Mouse (Mus musculus): ENCODE results near the gene Psmd3. TPM values are rescaled to one million over a fixed set of nuclear protein-coding genes. Genes with fewer than 3 reads are reported as not detected.
"Not testable (repeated sequence)": the region's sequence is repeated elsewhere in the genome, so short reads cannot be mapped to it uniquely, and the experiment has no call there.

Psmd3 gene
- polyA plus RNA-seq, 1 experiment from 2014 or later = 96.2 TPM

DNA sequence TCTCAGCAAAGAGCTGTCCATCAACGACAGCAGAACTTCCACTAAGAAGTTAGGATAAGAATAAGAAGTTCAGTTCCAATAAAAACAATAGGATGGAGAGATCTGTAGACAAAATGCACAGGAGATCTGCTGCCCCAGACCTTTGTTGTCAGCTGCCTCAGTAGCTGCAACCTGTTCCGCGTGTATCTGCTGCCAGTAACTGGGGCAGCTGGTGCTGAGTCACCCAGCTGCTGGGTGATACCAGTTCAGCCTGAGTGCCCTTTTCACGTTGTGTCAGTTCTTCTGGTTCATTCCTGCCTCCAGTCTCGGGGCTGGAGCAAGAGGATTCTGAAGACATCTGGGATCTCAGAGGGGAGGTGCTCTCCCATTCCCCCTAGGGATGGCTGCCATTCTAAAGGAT, 10.5 kb upstream of the Psmd3 start:
- Histone ChIP-seq H3K4me3 (ENCODE audit: low read depth, low read length) (no peak overlapping the region), H3K27ac (ENCODE audit: low read depth, low read length) (no peak overlapping the region), H3K9ac (ENCODE audit: low read depth, low read length) (no peak overlapping the region), H3K4me2 (replicated peaks; ENCODE audit: low read depth) (no peak overlapping the region), H3K27me3 (replicated peaks; ENCODE audit: control insufficient read depth, insufficient read depth, low read length) (0 out of 2 replicates have a peak, but pooled peaks cover 3% of the 10 kb centered on the region), H3K9me3 (ENCODE audit: control insufficient read depth) (no peaks in the 10 kb centered on the region), H3K4me1 (replicated peaks; ENCODE audit: control insufficient read depth, insufficient read depth, low read length) (no peaks in the 10 kb centered on the region), H3K36me3 (ENCODE audit: control insufficient read depth, insufficient read depth) (no peaks in the 10 kb centered on the region)
- WGBS = 49% methylated on average over 5 of the region's 5 CpGs
- ATAC-seq = no peak
- no peak for TF ChIP-seq CTCF (IDR thresholded peaks at IDR 0.05; ENCODE audit: low read depth)

DNA sequence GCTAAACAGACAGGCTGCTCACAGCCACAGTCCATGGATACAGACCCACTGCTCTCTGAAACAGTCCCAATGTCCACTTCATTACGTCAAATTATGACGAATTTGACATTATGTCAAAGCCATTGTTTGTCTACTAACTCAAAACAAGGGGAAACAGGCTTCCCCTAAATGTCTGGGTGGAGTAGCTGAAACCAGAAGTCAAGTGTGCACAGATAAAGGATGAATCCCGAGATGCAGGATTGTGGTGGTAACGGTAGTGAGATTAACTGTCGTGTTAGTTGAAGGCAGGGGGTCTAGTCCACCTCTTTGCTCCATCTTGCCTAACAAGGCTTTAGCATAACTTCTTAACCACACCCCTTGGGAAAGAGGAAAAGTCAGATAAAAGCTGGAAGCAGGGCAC, 9.9 kb upstream of the Psmd3 start:
- 69% methylated on average over 5 of the region's 5 CpGs for WGBS
- Histone ChIP-seq H3K27ac (ENCODE audit: low read depth, low read length) (no peak overlapping the region), H3K4me2 (replicated peaks; ENCODE audit: low read depth) (no peak overlapping the region), H3K4me3 (ENCODE audit: low read depth, low read length) (no peak overlapping the region), H3K9ac (ENCODE audit: low read depth, low read length) (no peak overlapping the region), H3K36me3 (ENCODE audit: control insufficient read depth, insufficient read depth) (no peaks in the 10 kb centered on the region), H3K27me3 (replicated peaks; ENCODE audit: control insufficient read depth, insufficient read depth, low read length) (0 out of 2 replicates have a peak, but pooled peaks cover 1% of the 10 kb centered on the region), H3K9me3 (ENCODE audit: control insufficient read depth) (no peaks in the 10 kb centered on the region), H3K4me1 (replicated peaks; ENCODE audit: control insufficient read depth, insufficient read depth, low read length) (no peaks in the 10 kb centered on the region)
- no peak for TF ChIP-seq CTCF (IDR thresholded peaks at IDR 0.05; ENCODE audit: low read depth)
- ATAC-seq = no peak

DNA sequence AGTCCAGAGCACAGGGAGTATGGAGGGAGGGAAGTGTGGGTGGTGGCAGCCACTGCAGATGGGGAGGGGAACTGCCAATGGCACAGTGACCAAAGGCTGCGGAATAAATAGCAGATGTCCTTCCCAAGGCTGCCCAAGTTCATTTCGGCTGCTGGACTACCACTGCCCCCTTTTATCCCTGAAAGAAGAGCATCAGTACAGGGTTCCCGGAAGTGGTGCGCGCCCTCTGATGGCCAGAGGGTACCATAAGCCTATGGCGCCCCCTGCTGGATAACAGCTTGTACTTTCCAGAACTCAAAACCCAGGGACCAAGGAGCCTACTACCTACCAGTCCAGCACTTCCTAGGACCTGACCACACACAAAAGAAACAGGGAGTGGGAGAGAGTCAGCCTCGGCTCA, 9.2 kb upstream of the Psmd3 start:
- TF ChIP-seq CTCF (IDR thresholded peaks at IDR 0.05; ENCODE audit: low read depth) = peak; percentile 76
- 4% methylated on average over 6 of the region's 7 CpGs for WGBS
- ATAC-seq = peak; percentile 39; the same call in 1 of the 2 replicates
- not testable (repeated sequence) for H3K4me2 ChIP-seq (replicated peaks; ENCODE audit: low read depth); H3K27me3 ChIP-seq (replicated peaks; ENCODE audit: control insufficient read depth, insufficient read depth, low read length); H3K9me3 ChIP-seq (ENCODE audit: control insufficient read depth); H3K27ac ChIP-seq (ENCODE audit: low read depth, low read length); H3K9ac ChIP-seq (ENCODE audit: low read depth, low read length); H3K4me3 ChIP-seq (ENCODE audit: low read depth, low read length); H3K36me3 ChIP-seq (ENCODE audit: control insufficient read depth, insufficient read depth); H3K4me1 ChIP-seq (replicated peaks; ENCODE audit: control insufficient read depth, insufficient read depth, low read length)

DNA sequence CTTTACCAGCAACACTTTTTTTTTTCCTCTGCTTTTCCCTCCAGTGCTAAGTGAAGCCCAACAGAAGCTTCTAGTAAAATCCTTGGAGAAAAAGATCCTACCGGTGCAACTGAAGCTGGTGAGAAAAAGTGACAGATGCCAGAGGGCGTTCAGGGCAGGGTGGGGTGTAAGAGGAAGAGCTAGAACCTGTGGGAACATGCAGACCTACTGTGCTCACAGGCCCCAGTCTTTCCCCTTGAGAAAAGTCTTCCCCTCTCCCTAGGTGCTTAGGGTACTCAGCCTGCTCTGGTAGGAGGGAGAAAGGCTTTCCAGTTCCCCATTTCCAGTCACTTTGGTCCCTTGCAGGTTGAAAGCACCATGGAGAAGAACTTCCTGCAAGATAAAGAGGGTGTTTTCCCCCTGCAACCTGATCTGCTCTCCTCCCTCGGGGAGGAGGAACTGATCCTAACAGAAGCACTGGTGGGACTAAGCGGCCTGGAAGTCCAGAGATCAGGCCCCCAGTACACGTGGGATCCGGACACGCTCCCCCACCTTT, 6.5 kb upstream of the Psmd3 start:
- no peaks in the 10 kb centered on the region for H3K36me3 ChIP-seq (ENCODE audit: control insufficient read depth, insufficient read depth)
- H3K4me1 ChIP-seq (replicated peaks; ENCODE audit: control insufficient read depth, insufficient read depth, low read length) = no peaks in the 10 kb centered on the region
- H3K9ac ChIP-seq (ENCODE audit: low read depth, low read length) = no peak overlapping the region
- H3K27ac ChIP-seq (ENCODE audit: low read depth, low read length) = no peak overlapping the region
- WGBS = 38% methylated on average over 7 of the region's 7 CpGs
- H3K9me3 ChIP-seq (ENCODE audit: control insufficient read depth) = no peaks in the 10 kb centered on the region
- H3K27me3 ChIP-seq (replicated peaks; ENCODE audit: control insufficient read depth, insufficient read depth, low read length) = no peaks in the 10 kb centered on the region
- no peak for TF ChIP-seq CTCF (IDR thresholded peaks at IDR 0.05; ENCODE audit: low read depth)
- H3K4me2 ChIP-seq (replicated peaks; ENCODE audit: low read depth) = no peak overlapping the region
- no peak overlapping the region for H3K4me3 ChIP-seq (ENCODE audit: low read depth, low read length)
- no peak for ATAC-seq

DNA sequence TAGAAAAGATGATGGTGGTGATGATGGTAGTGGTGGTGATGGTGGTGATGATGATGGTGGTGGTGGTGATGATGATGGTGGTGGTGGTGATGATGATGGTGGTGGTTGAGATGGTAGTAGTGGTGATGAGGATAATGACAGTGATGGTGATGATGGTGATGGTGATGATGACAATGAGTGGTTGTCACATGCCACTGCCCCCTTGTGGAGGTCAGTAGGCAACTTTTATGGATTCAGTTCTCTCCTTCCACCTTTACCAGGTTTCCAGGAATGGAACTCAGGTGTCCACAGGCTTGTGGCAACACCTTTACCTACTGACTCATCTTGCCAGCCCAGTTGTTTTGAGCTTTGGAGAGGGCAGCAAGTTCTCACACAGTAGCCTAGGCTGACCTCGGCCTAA, 2.3 kb upstream of the Psmd3 start:
- H3K4me1 ChIP-seq (replicated peaks; ENCODE audit: control insufficient read depth, insufficient read depth, low read length) = no peaks in the 10 kb centered on the region
- no peaks in the 10 kb centered on the region for H3K27me3 ChIP-seq (replicated peaks; ENCODE audit: control insufficient read depth, insufficient read depth, low read length)
- H3K36me3 ChIP-seq (ENCODE audit: control insufficient read depth, insufficient read depth) = no peaks in the 10 kb centered on the region
- no peak for ATAC-seq
- no peak overlapping the region for H3K9ac ChIP-seq (ENCODE audit: low read depth, low read length)
- no peak overlapping the region for H3K27ac ChIP-seq (ENCODE audit: low read depth, low read length)
- H3K4me2 ChIP-seq (replicated peaks; ENCODE audit: low read depth) = no peak overlapping the region
- WGBS = 82% methylated on average over 1 of the region's 1 CpGs
- no peak overlapping the region for H3K4me3 ChIP-seq (ENCODE audit: low read depth, low read length)
- peak; percentile 55 for TF ChIP-seq CTCF (IDR thresholded peaks at IDR 0.05; ENCODE audit: low read depth)
- H3K9me3 ChIP-seq (ENCODE audit: control insufficient read depth) = no peaks in the 10 kb centered on the region

DNA sequence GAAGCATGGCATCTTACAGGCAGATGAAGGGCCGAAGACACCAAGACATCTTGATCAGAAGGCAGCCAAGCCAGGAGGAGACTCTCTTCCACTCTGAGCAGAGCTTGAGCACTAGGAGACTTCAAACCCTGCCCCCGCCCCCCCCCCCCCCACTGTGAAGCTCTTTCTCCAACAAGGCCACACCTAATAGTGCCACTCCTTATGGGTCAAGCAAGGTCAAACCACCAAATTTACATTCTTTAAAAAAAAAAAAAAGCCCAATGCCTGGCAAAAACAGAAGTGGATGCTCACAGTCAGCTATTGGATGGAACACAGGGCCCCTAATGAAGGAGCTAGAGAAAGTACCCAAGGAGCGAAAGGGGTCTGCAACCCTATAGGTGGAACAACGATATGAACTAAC, 1.8 kb upstream of the Psmd3 start:
- H3K4me2 ChIP-seq (replicated peaks; ENCODE audit: low read depth); H3K36me3 ChIP-seq (ENCODE audit: control insufficient read depth, insufficient read depth): not testable (repeated sequence)

DNA sequence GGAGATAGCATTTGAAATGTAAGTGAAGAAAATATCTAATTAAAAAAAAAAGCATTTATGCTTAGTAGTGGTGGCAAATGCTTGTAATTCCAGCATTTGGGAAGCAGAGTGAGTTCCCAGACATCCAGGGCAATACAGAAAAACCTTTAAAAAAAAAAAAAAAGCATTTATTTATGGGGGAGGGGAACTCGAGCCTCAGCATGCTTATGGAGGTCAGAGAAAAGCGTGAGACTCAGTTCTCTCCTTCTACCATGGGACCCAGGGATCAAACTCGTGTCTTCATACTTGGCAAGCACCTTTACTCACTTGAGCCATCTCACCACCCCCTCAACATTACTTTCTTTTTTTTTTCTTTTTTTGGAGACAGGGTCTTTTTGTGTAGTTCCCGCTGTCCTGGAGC, 1.2 kb upstream of the Psmd3 start:
- Histone ChIP-seq H3K36me3 (ENCODE audit: control insufficient read depth, insufficient read depth) (peaks cover 11% of the 10 kb centered on the region), H3K4me3 (ENCODE audit: low read depth, low read length) (no peak overlapping the region), H3K27ac (ENCODE audit: low read depth, low read length) (no peak overlapping the region), H3K9me3 (ENCODE audit: control insufficient read depth) (no peaks in the 10 kb centered on the region), H3K4me2 (replicated peaks; ENCODE audit: low read depth) (no peak overlapping the region; the same call in 1 of the 2 replicates), H3K4me1 (replicated peaks; ENCODE audit: control insufficient read depth, insufficient read depth, low read length) (no peaks in the 10 kb centered on the region), H3K9ac (ENCODE audit: low read depth, low read length) (no peak overlapping the region), H3K27me3 (replicated peaks; ENCODE audit: control insufficient read depth, insufficient read depth, low read length) (no peaks in the 10 kb centered on the region)
- 76% methylated on average over 4 of the region's 4 CpGs for WGBS
- no peak for ATAC-seq
- TF ChIP-seq CTCF (IDR thresholded peaks at IDR 0.05; ENCODE audit: low read depth) = no peak

More for the DNA sequence above, 1.8 kb upstream of the Psmd3 start:
- not testable (repeated sequence) for H3K9ac ChIP-seq (ENCODE audit: low read depth, low read length); H3K4me1 ChIP-seq (replicated peaks; ENCODE audit: control insufficient read depth, insufficient read depth, low read length); ATAC-seq; H3K9me3 ChIP-seq (ENCODE audit: control insufficient read depth); H3K4me3 ChIP-seq (ENCODE audit: low read depth, low read length); H3K27ac ChIP-seq (ENCODE audit: low read depth, low read length); H3K27me3 ChIP-seq (replicated peaks; ENCODE audit: control insufficient read depth, insufficient read depth, low read length)
- whole genome bisulfite sequencing = 85% methylated on average over 4 of the region's 4 CpGs
